Mouse (Mus musculus) lung, embryonic 14.5 days (tissue): ENCODE results near the gene Cbln4. TPM values are rescaled to one million over a fixed set of nuclear protein-coding genes. Genes with fewer than 3 reads are reported as not detected.

Experiments used
- ATAC-seq: fragments of 200-750 bp; cut with Nextera tagmentation; 2 replicates; pipeline ENCODE4 v1.8.0; 2017; ENCODE audit warnings: mild to moderate bottlenecking, moderate TSS enrichment, moderate library complexity; ENCODE audit not compliant: insufficient read depth
- DNase-seq: peaks from one replicate; pipeline ENCODE4 v3.0.0-alpha.2; 2015
- H3K27ac ChIP-seq: fragments of 300-500 bp; sonication (generic); 2 replicates; pipeline ENCODE4 v1.5.1; 2014; ENCODE audit warnings: low read depth, mild to moderate bottlenecking, moderate library complexity
- H3K27me3 ChIP-seq: fragments of 300-500 bp; sonication (generic); 2 replicates; pipeline ENCODE4 v1.6.1; 2014; ENCODE audit warnings: low read length, control low read depth; ENCODE audit not compliant: insufficient read depth
- H3K36me3 ChIP-seq: fragments of 300-500 bp; sonication (generic); 2 replicates; pipeline ENCODE4 v1.6.1; 2014; ENCODE audit warnings: control low read depth; ENCODE audit not compliant: insufficient read depth
- H3K4me1 ChIP-seq: fragments of 300-500 bp; sonication (generic); 2 replicates; pipeline ENCODE4 v1.6.1; 2014; ENCODE audit warnings: antibody characterized with exemption, control low read depth; ENCODE audit not compliant: insufficient read depth
- H3K4me2 ChIP-seq: fragments of 300-500 bp; sonication (generic); 2 replicates; pipeline ENCODE4 v1.6.1; 2014; ENCODE audit warnings: mild to moderate bottlenecking
- H3K4me3 ChIP-seq: fragments of 300-500 bp; sonication (generic); 2 replicates; pipeline ENCODE4 v1.5.1; 2014; ENCODE audit warnings: low read depth, low read length
- H3K9ac ChIP-seq: fragments of 300-500 bp; sonication (generic); 2 replicates; pipeline ENCODE4 v1.6.1; 2014
- H3K9me3 ChIP-seq: fragments of 300-500 bp; sonication (generic); 2 replicates; pipeline ENCODE4 v1.6.1; 2016; ENCODE audit warnings: low read depth, low read length, control low read depth
- CTCF ChIP-seq: IDR thresholded peaks from 2 replicates; pipeline ENCODE4 v1.5.1; 2016; ENCODE audit warnings: antibody characterized with exemption, low read depth
- WGBS: fragments of 180-500 bp; shearing (Covaris S2); extraction: QIAGEN DNeasy Blood & Tissue Kit; methylation state at CpG from one replicate; pipeline ENCODE4 v1.1.7; 2014; 5-methylcytosine and 5-hydroxymethylcytosine counted together
- polyA plus RNA-seq: library from polyadenylated mRNA; unstranded; fragments of >200 nt; fragmentation: Nextera tagmentation; extraction: Ambion mirVana; gene quantifications from 2 replicates; pipeline ENCODE4 v1.2.1, GENCODE M21; 2014

The Cbln4 gene
- polyA plus RNA-seq: not detected in 2 replicates

- no peak for DNase-seq
- Histone ChIP-seq H3K4me3 (peak within 1 kb of the TSS; percentile 14; the same call in 1 of the 2 replicates), H3K27me3 (peaks cover 48% of the 10 kb centered on the region), H3K4me1 (no peaks in the 10 kb centered on the region), H3K9ac (no peak within 1 kb of the TSS), H3K9me3 (no peaks in the 10 kb centered on the region), H3K4me2 (peak within 1 kb of the TSS; percentile 29; the same call in 1 of the 2 replicates), H3K27ac (no peak within 1 kb of the TSS), H3K36me3 (no peaks in the 10 kb centered on the region)
- no peak for ATAC-seq
- 1% methylated on average over 23 of the region's 23 CpGs for WGBS
- no peak for TF ChIP-seq CTCF
These were observed at the start of gene Cbln4 for GRCm38 (mm10) chr2:172043235-172043610. TSS of gene Cbln4 (minus strand) at chr2:172043466.

GRCm38 (mm10) chr2:172078596-172078995, 35.3 kb upstream of the Cbln4 start:
- Histone ChIP-seq H3K27me3 (no peaks in the 10 kb centered on the region), H3K27ac (no peak overlapping the region), H3K4me2 (no peak overlapping the region), H3K36me3 (no peaks in the 10 kb centered on the region), H3K4me3 (no peak overlapping the region), H3K4me1 (no peaks in the 10 kb centered on the region), H3K9ac (no peak overlapping the region), H3K9me3 (no peaks in the 10 kb centered on the region)
- TF ChIP-seq CTCF: no peak
- DNase-seq (no peak), ATAC-seq (no peak)
- WGBS: 40% methylated on average over 3 of the region's 3 CpGs

- no peaks in the 10 kb centered on the region for H3K9me3 ChIP-seq
- H3K4me1 ChIP-seq: no peaks in the 10 kb centered on the region
- no peaks in the 10 kb centered on the region for H3K36me3 ChIP-seq
- no peak overlapping the region for H3K4me2 ChIP-seq
- H3K27me3 ChIP-seq: no peaks in the 10 kb centered on the region
- ATAC-seq: no peak
- DNase-seq: no peak
- WGBS: 77% methylated on average over 5 of the region's 5 CpGs
- no peak for TF ChIP-seq CTCF
- H3K4me3 ChIP-seq: no peak overlapping the region
- no peak overlapping the region for H3K9ac ChIP-seq
- no peak overlapping the region for H3K27ac ChIP-seq
These were observed 33.0 kb upstream of the Cbln4 start for GRCm38 (mm10) chr2:172076295-172076694.

- DNase-seq (peak; percentile 51), ATAC-seq (peak; percentile 62; the same call in 1 of the 2 replicates)
- no peak for TF ChIP-seq CTCF
- Histone ChIP-seq H3K4me2 (no peak overlapping the region), H3K4me1 (no peaks in the 10 kb centered on the region), H3K36me3 (no peaks in the 10 kb centered on the region), H3K9me3 (no peaks in the 10 kb centered on the region), H3K27ac (no peak overlapping the region), H3K27me3 (no peaks in the 10 kb centered on the region), H3K9ac (no peak overlapping the region), H3K4me3 (no peak overlapping the region)
- 20% methylated on average over 7 of the region's 7 CpGs for WGBS
These were observed 19.6 kb upstream of the Cbln4 start for GRCm38 (mm10) chr2:172062876-172063275.

- WGBS: 52% methylated on average over 3 of the region's 3 CpGs
These were observed 16.5 kb upstream of the Cbln4 start for GRCm38 (mm10) chr2:172059747-172060146.

GRCm38 (mm10) chr2:172058936-172059665, 15.8 kb upstream of the Cbln4 start:
- Histone ChIP-seq H3K9ac (no peak overlapping the region), H3K36me3 (no peaks in the 10 kb centered on the region), H3K27me3 (no peaks in the 10 kb centered on the region), H3K4me2 (no peak overlapping the region), H3K4me1 (no peaks in the 10 kb centered on the region), H3K27ac (no peak overlapping the region), H3K9me3 (no peaks in the 10 kb centered on the region), H3K4me3 (no peak overlapping the region)
- no peak for TF ChIP-seq CTCF
- ATAC-seq (no peak), DNase-seq (no peak)
- 70% methylated on average over 7 of the region's 7 CpGs for WGBS

More at GRCm38 (mm10) chr2:172059747-172060146, 16.5 kb upstream of the Cbln4 start:
- Histone ChIP-seq H3K36me3 (no peaks in the 10 kb centered on the region), H3K4me1 (no peaks in the 10 kb centered on the region), H3K4me3 (no peak overlapping the region), H3K9ac (no peak overlapping the region), H3K27me3 (no peaks in the 10 kb centered on the region), H3K4me2 (no peak overlapping the region), H3K27ac (no peak overlapping the region), H3K9me3 (no peaks in the 10 kb centered on the region)
- peak; percentile 12; the same call in 1 of the 2 replicates for TF ChIP-seq CTCF
- ATAC-seq: no peak
- DNase-seq: no peak

GRCm38 (mm10) chr2:172046002-172046401, 2.7 kb upstream of the Cbln4 start:
- 27% methylated on average over 7 of the region's 7 CpGs for WGBS
- H3K36me3 ChIP-seq: no peaks in the 10 kb centered on the region
- ATAC-seq (peak; percentile 30; the same call in 1 of the 2 replicates), DNase-seq (peak; percentile 13)
- no peak overlapping the region for H3K4me2 ChIP-seq
- H3K9me3 ChIP-seq: no peaks in the 10 kb centered on the region
- H3K27me3 ChIP-seq: peaks cover 40% of the 10 kb centered on the region
- no peaks in the 10 kb centered on the region for H3K4me1 ChIP-seq
- no peak for TF ChIP-seq CTCF
- no peak overlapping the region for H3K27ac ChIP-seq
- H3K9ac ChIP-seq: no peak overlapping the region
- H3K4me3 ChIP-seq: no peak overlapping the region
